ENCODE assay signal across 12 mouse cellular contexts in the genomic region with DNA sequence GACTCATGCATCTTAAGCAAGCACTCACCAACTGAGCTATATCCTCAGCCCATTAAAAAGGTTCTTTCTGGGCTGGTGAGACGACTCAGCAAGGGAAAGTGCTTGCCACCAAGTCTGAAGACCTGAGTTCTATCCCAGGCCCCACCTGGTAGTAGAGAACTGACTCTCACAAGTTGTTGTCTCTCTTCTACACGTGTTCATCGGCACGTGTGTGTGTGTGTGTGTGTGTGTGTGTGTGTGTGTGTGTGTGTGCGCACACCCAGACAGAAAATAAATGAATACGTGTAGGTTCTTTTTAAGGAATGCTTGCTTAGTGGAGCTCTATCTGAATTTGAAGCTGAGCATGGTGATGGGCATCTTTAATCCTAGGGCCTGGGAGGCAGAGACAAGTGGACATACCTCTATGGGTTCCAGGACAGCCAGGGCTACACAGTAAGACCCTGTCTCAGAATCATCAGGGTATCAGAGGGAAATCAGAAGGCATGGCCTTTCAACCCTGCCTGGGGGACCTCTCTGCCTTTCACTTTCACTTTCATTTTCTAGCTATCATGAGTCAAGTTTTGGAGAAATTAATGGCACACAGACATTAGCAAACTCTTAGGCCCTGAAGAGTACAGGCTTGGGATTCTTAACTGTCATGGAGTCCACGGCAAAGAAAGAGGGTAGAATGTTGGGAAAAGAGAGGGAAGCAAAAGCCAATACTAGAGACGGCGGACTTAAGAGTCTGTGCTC. TPM values are rescaled to one million over a fixed set of nuclear protein-coding genes. Genes with fewer than 3 reads are reported as not detected.
A peak's percentile ranks its signal among the peaks of the same experiment; 100 is the strongest.
DNase-seq lines count a peak whose midpoint lies in the region; ATAC-seq and TF ChIP-seq lines count a peak whose summit lies in the region.
"Had no signal": no experiment of that assay in that cellular context is flagged by ENCODE, and none has a peak within 500 bp of the region (broad histone marks: within the 10 kb centered on the region; RNA-seq: fewer than 3 reads in every experiment).

No protein-coding gene starts in this region.

- no peak overlapping the region for H3K27ac ChIP-seq in hindbrain, embryonic 13.5 days
- H3K27ac ChIP-seq in hindbrain, embryonic 16.5 days (ENCODE audit: low read depth, low read length): no peak overlapping the region
- peak overlapping the region; percentile 92 for H3K27ac ChIP-seq in liver, embryonic 15.5 days (replicated peaks)

- TF ChIP-seq CTCF in G1E (IDR thresholded peaks at IDR 0.05; ENCODE audit: low read depth, low read length): no peak

- DNase-seq in B cell, adult 2 months: peak; percentile 32 to 38
- DNase-seq in G1E (ENCODE audit: low spot score): no peak
- DNase-seq in right cerebral cortex, postnatal 36 days (ENCODE audit: low spot score in 2 of 2): no peak
- DNase-seq in urinary bladder, postnatal 36 days (ENCODE audit: low spot score in 2 of 2): no peak
- DNase-seq in cerebellum, adult 8-10 months: no peak
- DNase-seq: cerebellum, postnatal 14 days; midbrain, embryonic 14.5 days had no signal

- no peaks in the 10 kb centered on the region for H3K27me3 ChIP-seq in hindbrain, embryonic 13.5 days
- no peaks in the 10 kb centered on the region for H3K27me3 ChIP-seq in hindbrain, embryonic 16.5 days (replicated peaks; ENCODE audit: control insufficient read depth, insufficient read depth, low read length)
- no peaks in the 10 kb centered on the region for H3K27me3 ChIP-seq in G1E (ENCODE audit: insufficient read depth, low read length)
- H3K27me3 ChIP-seq in liver, embryonic 15.5 days: no peaks in the 10 kb centered on the region

- no peaks in the 10 kb centered on the region for H3K9me3 ChIP-seq in hindbrain, embryonic 13.5 days
- H3K9me3 ChIP-seq in hindbrain, embryonic 16.5 days (ENCODE audit: control insufficient read depth, low read length): no peaks in the 10 kb centered on the region
- no peaks in the 10 kb centered on the region for H3K9me3 ChIP-seq in G1E (replicated peaks)
- H3K9me3 ChIP-seq in liver, embryonic 15.5 days (replicated peaks): no peaks in the 10 kb centered on the region

- H3K9ac ChIP-seq in hindbrain, embryonic 13.5 days: no peak overlapping the region
- no peak overlapping the region for H3K9ac ChIP-seq in hindbrain, embryonic 16.5 days (ENCODE audit: low read depth, low read length)
- peak overlapping the region; percentile 88 for H3K9ac ChIP-seq in liver, embryonic 15.5 days

- 89% methylated on average over 9 of the region's 9 CpGs for WGBS in hindbrain, embryonic 13.5 days
- WGBS in hindbrain, embryonic 16.5 days: 95% methylated on average over 9 of the region's 9 CpGs
- 65% methylated on average over 9 of the region's 9 CpGs for WGBS in liver, embryonic 15.5 days (ENCODE audit: insufficient replicate concordance)

- H3K4me1 ChIP-seq in hindbrain, embryonic 13.5 days (replicated peaks): peaks cover 26% of the 10 kb centered on the region
- H3K4me1 ChIP-seq in hindbrain, embryonic 16.5 days (ENCODE audit: control insufficient read depth, insufficient read depth, low read depth, low read length): peaks cover 18% of the 10 kb centered on the region
- peaks cover 75% of the 10 kb centered on the region for H3K4me1 ChIP-seq in G1E (ENCODE audit: insufficient read depth, low read depth, low read length)
- H3K4me1 ChIP-seq in liver, embryonic 15.5 days (replicated peaks): peaks cover 86% of the 10 kb centered on the region

- peaks cover 20% of the 10 kb centered on the region for H3K36me3 ChIP-seq in hindbrain, embryonic 13.5 days
- no peaks in the 10 kb centered on the region for H3K36me3 ChIP-seq in hindbrain, embryonic 16.5 days (ENCODE audit: control insufficient read depth, insufficient read depth, low read length)
- H3K36me3 ChIP-seq in G1E (replicated peaks): peaks cover 57% of the 10 kb centered on the region
- H3K36me3 ChIP-seq in liver, embryonic 15.5 days (replicated peaks): peaks cover 31% of the 10 kb centered on the region

- H3K4me2 ChIP-seq in hindbrain, embryonic 13.5 days: peak overlapping the region; percentile 15; the same call in 1 of the 2 replicates
- H3K4me2 ChIP-seq in hindbrain, embryonic 16.5 days (ENCODE audit: low read length): no peak overlapping the region
- H3K4me2 ChIP-seq in liver, embryonic 15.5 days: peak overlapping the region; percentile 87

- no peak overlapping the region for H3K4me3 ChIP-seq in hindbrain, embryonic 13.5 days
- H3K4me3 ChIP-seq in hindbrain, embryonic 16.5 days (ENCODE audit: low read length): no peak overlapping the region
- peak overlapping the region; percentile 97 for H3K4me3 ChIP-seq in G1E (ENCODE audit: low read depth, low read length)
- H3K4me3 ChIP-seq in liver, embryonic 15.5 days (replicated peaks): peak overlapping the region; percentile 73

- no peak for ATAC-seq in hindbrain, embryonic 13.5 days (ENCODE audit: low FRiP score)
- ATAC-seq in hindbrain, embryonic 16.5 days: no peak
- ATAC-seq in G1E (ENCODE audit: extremely low read depth, insufficient number of reproducible peaks, low FRiP score, poor library complexity, severe bottlenecking): no peak
- ATAC-seq in liver, embryonic 15.5 days (ENCODE audit: insufficient read depth): no peak

RNA-seq across cellular contexts. Expression of a gene that starts 2.7 kb away (rescaled TPM):
- 28.2 and 29.0 TPM in 2 replicates for polyA plus RNA-seq in hindbrain, embryonic 13.5 days (2015; fragmentation: Nextera tagmentation; extraction: Ambion mirVana)
- 43.7 and 43.8 TPM in 2 replicates for polyA plus RNA-seq in hindbrain, embryonic 16.5 days (2015; fragmentation: Nextera tagmentation; extraction: Ambion mirVana)
- total RNA-seq in G1E (2014; fragmentation: Nextera tagmentation) (181 and 202 TPM in 2 replicates), G1E (2017) (153 and 173 TPM in 2 replicates)
- 362 and 429 TPM in 2 replicates for polyA plus RNA-seq in G1E (2012)
- polyA plus RNA-seq in liver, embryonic 15.5 days (2015; fragmentation: Nextera tagmentation; extraction: Ambion mirVana): 19.2 and 20.2 TPM in 2 replicates

RNA-seq across cellular contexts. Expression of a gene that starts 21.6 kb away (rescaled TPM):
- polyA plus RNA-seq in hindbrain, embryonic 13.5 days (2015; fragmentation: Nextera tagmentation; extraction: Ambion mirVana): 0.43 TPM in 1 of 2 replicates, not detected in the other
- 0.34 TPM in 1 of 2 replicates, not detected in the other for polyA plus RNA-seq in hindbrain, embryonic 16.5 days (2015; fragmentation: Nextera tagmentation; extraction: Ambion mirVana)
- total RNA-seq in G1E (2014; fragmentation: Nextera tagmentation) (2.4 TPM in 1 of 2 replicates, not detected in the other), G1E (2017) (0.22 and 0.35 TPM in 2 replicates)
- 0.55 and 0.61 TPM in 2 replicates for polyA plus RNA-seq in G1E (2012)
- 0.24 TPM in 1 of 2 replicates, not detected in the other for polyA plus RNA-seq in liver, embryonic 15.5 days (2015; fragmentation: Nextera tagmentation; extraction: Ambion mirVana)
- total RNA-seq: granulocyte monocyte progenitor cell, adult 5-6 weeks; layer of hippocampus, adult 8-10 months had no signal

RNA-seq across cellular contexts. Expression of a gene that starts 23.0 kb away (rescaled TPM):
- polyA plus RNA-seq in hindbrain, embryonic 13.5 days (2015; fragmentation: Nextera tagmentation; extraction: Ambion mirVana): 47.4 and 48.0 TPM in 2 replicates
- polyA plus RNA-seq in hindbrain, embryonic 16.5 days (2015; fragmentation: Nextera tagmentation; extraction: Ambion mirVana): 62.2 and 67.8 TPM in 2 replicates
- 46.8 and 47.0 TPM in 2 replicates for total RNA-seq in G1E (2014; fragmentation: Nextera tagmentation)
- total RNA-seq in G1E (2017): 17.9 and 18.8 TPM in 2 replicates
- polyA plus RNA-seq in G1E (2012): 93.4 and 94.2 TPM in 2 replicates
- 13.2 and 14.1 TPM in 2 replicates for polyA plus RNA-seq in liver, embryonic 15.5 days (2015; fragmentation: Nextera tagmentation; extraction: Ambion mirVana)

RNA-seq across cellular contexts. Expression of a gene that starts 24.4 kb away (rescaled TPM):
- 7.4 and 7.5 TPM in 2 replicates for polyA plus RNA-seq in hindbrain, embryonic 13.5 days (2015; fragmentation: Nextera tagmentation; extraction: Ambion mirVana)
- 8.9 and 10.0 TPM in 2 replicates for polyA plus RNA-seq in hindbrain, embryonic 16.5 days (2015; fragmentation: Nextera tagmentation; extraction: Ambion mirVana)
- not detected in 2 replicates for total RNA-seq in G1E (2014; fragmentation: Nextera tagmentation)
- total RNA-seq in G1E (2017): not detected in 2 replicates
- polyA plus RNA-seq in G1E (2012): not detected in 2 replicates
- polyA plus RNA-seq in liver, embryonic 15.5 days (2015; fragmentation: Nextera tagmentation; extraction: Ambion mirVana): not detected in 2 replicates
- total RNA-seq: granulocyte monocyte progenitor cell, adult 5-6 weeks had no signal

RNA-seq across cellular contexts. Expression of a gene that starts 27.4 kb away (rescaled TPM):
- 0.42 TPM in 1 of 2 replicates, not detected in the other for polyA plus RNA-seq in hindbrain, embryonic 13.5 days (2015; fragmentation: Nextera tagmentation; extraction: Ambion mirVana)
- 0.48 and 0.59 TPM in 2 replicates for polyA plus RNA-seq in hindbrain, embryonic 16.5 days (2015; fragmentation: Nextera tagmentation; extraction: Ambion mirVana)
- total RNA-seq in G1E (2014; fragmentation: Nextera tagmentation) (not detected in 2 replicates), G1E (2017) (not detected in 2 replicates)
- not detected in 2 replicates for polyA plus RNA-seq in G1E (2012)
- not detected in 2 replicates for polyA plus RNA-seq in liver, embryonic 15.5 days (2015; fragmentation: Nextera tagmentation; extraction: Ambion mirVana)
- total RNA-seq: granulocyte monocyte progenitor cell, adult 5-6 weeks; layer of hippocampus, adult 8-10 months had no signal
- polyA plus RNA-seq: midbrain, embryonic 14.5 days had no signal

Comparison
In these comparisons a context has a peak if more than half of its experiments do, and no peak if none do; other contexts are left out.
1. H3K4me3 ChIP-seq: peak in G1E (single experiment) and liver, embryonic 15.5 days (single experiment); none in hindbrain, embryonic 13.5 days (single experiment) and hindbrain, embryonic 16.5 days (single experiment).
2. DNase-seq: peak in B cell, adult 2 months (2 of 2); none in G1E (single experiment), right cerebral cortex, postnatal 36 days (0 of 2), urinary bladder, postnatal 36 days (0 of 2) and cerebellum, adult 8-10 months (single experiment).